Mouse (Mus musculus): Measurements from ENCODE around the gene Shisal1. TPM values are rescaled to one million over a fixed set of nuclear protein-coding genes. Genes with fewer than 3 reads are reported as not detected.

The Shisal1 gene
- polyA plus RNA-seq, 1 experiment from 2014 or later, result 4.2 TPM

DNA sequence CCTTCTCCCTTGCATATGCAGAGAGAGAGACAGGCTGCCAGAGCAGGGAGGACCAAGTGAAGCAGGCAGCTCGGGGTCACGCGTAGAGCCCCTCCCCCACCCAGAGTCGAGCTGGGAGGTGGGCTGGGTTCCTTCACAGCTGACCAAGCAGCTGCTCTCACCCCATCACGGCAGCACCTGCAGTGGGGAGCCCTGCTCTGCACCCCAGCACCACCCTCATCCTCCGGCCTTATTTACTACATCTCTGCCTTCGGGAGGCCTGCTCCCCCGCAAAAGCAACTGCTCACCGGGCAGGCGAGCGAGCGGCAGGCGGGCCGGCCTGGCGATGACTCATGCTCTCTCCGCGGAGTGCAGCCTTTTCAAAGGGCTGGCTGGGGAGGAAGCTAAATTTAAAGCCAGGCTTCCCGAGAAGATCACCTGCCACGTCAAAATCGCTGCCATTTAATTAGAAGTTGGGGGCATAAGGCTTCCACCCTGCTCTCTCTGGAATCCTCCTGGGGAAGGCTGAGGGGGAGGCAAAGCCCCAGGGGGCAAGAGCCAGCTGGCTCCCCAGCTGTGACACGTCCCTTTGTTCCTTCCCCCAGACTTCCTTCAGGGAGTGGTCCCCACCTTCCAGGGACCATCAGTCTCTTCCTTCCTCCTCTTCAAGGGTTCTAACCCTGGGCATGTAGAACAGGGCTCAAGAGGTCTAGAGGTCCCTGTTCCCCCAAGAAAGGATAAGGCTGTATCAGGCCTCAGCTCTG lies 3.7 kb upstream of the Shisal1 start:
- 3% methylated on average over 21 of the region's 21 CpGs for WGBS
- no peak overlapping the region for H3K27ac ChIP-seq

GRCm38 (mm10) chr15:84445812-84446716 lies 833 bp downstream of the Shisal1 start:
- H3K36me3 ChIP-seq, result no peaks in the 10 kb centered on the region
- peaks cover 26% of the 10 kb centered on the region for H3K4me1 ChIP-seq
- H3K9me3 ChIP-seq, result no peaks in the 10 kb centered on the region
- peak overlapping the region; percentile 55 for H3K4me3 ChIP-seq
- peaks cover 80% of the 10 kb centered on the region for H3K27me3 ChIP-seq
- H3K4me2 ChIP-seq (replicated peaks), result peak overlapping the region; percentile 99
- peak overlapping the region; percentile 72 for H3K9ac ChIP-seq
- no peak overlapping the region for H3K27ac ChIP-seq
- no peak for ATAC-seq (ENCODE audit: insufficient number of reproducible peaks, insufficient read depth, low FRiP score, low TSS enrichment)
- under 1% methylated on average over 72 of the region's 99 CpGs for WGBS

More for the DNA sequence above, 3.7 kb upstream of the Shisal1 start:
- Histone ChIP-seq H3K4me3 (no peak overlapping the region), H3K9ac (no peak overlapping the region), H3K4me1 (peaks cover 13% of the 10 kb centered on the region), H3K9me3 (no peaks in the 10 kb centered on the region), H3K27me3 (peaks cover 53% of the 10 kb centered on the region), H3K36me3 (no peaks in the 10 kb centered on the region), H3K4me2 (replicated peaks) (peak overlapping the region; percentile 42)
- peak; percentile 17; the same call in 1 of the 2 replicates for ATAC-seq (ENCODE audit: insufficient number of reproducible peaks, insufficient read depth, low FRiP score, low TSS enrichment)

DNA sequence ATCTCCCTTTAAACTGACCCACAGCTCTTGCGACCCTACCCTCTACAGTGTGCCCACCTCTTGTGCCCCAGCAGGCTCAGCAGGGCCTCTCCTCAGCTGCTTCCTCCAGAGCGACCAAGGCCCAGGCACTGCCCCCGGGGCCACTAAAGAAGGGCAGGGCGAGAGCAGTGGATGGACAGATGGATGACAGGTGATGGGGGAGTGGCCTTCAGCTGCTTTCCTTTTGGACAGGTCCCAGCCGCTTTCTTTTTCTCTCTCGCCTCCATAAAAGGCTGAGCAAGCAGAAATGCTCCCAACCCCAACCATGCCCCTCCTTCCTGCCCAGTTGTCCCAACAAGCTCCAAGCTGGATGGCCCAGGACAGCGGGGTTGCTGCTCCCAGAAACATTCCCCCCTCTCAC lies 2.7 kb downstream of the Shisal1 start:
- no peak for ATAC-seq (ENCODE audit: insufficient number of reproducible peaks, insufficient read depth, low FRiP score, low TSS enrichment)
- no peak overlapping the region for H3K9ac ChIP-seq
- peaks cover 70% of the 10 kb centered on the region for H3K27me3 ChIP-seq
- no peaks in the 10 kb centered on the region for H3K9me3 ChIP-seq
- H3K4me2 ChIP-seq (replicated peaks), result no peak overlapping the region
- no peak overlapping the region for H3K4me3 ChIP-seq
- WGBS, result 29% methylated on average over 7 of the region's 7 CpGs
- no peak overlapping the region for H3K27ac ChIP-seq
- H3K4me1 ChIP-seq, result peaks cover 18% of the 10 kb centered on the region; the same call in 1 of the 2 replicates
- no peaks in the 10 kb centered on the region for H3K36me3 ChIP-seq

DNA sequence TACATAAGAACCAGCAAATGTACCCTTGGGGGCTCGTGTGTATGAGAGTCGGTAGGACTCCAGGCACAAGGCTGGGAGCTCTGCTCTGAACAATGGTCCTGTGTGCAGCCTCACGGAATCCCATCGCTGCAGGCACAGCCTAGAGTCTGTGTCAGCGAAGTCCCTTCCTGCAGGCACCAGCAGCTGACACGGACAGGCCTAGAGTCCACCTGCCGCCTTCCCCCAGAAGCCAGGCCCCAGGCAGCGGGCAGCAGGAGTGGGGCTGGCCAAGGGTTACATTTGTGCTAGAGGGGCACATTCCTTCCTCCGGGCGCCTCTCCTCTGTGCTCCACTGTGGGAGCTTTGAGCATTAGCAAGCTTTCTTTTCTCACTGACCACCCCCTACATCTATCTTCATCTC lies 3.3 kb downstream of the Shisal1 start:
- Histone ChIP-seq H3K4me2 (replicated peaks) (no peak overlapping the region), H3K4me1 (peaks cover 18% of the 10 kb centered on the region; the same call in 1 of the 2 replicates), H3K27ac (no peak overlapping the region), H3K27me3 (peaks cover 64% of the 10 kb centered on the region), H3K4me3 (no peak overlapping the region), H3K9ac (no peak overlapping the region), H3K9me3 (no peaks in the 10 kb centered on the region), H3K36me3 (no peaks in the 10 kb centered on the region)
- ATAC-seq (ENCODE audit: insufficient number of reproducible peaks, insufficient read depth, low FRiP score, low TSS enrichment), result no peak
- 34% methylated on average over 10 of the region's 10 CpGs for WGBS

DNA sequence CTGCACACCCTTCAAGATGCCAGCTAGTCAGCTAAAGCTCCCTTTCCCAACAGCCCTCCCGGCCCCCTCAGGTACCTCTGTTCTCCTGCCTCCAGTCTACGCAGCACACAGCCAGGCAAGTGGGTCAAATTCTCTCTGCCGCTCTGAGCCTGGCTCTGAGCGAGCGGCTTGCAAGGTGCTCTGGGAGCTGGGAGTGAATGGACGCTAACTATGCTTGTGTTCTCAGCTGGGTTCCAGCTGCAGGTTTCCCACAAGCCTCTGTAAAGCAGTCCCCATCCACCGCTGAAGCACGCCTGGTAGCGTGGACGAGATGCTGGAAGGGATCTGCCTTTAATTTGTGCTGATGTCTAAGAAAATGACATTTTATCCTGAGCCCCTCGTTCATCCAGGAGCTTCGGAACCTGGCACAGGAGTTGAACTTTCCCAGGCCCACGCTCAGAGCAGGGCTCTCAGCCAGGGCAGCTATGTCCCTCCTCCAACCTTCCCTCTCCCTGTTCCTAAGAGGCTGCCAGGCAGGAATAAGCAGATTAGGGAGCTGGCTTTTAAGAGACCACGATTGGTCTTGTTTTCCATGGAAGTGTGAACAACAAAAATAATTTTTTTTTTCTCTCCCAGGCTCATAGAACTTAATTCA lies 5.1 kb downstream of the Shisal1 start:
- no peaks in the 10 kb centered on the region for H3K36me3 ChIP-seq
- H3K4me2 ChIP-seq (replicated peaks), result no peak overlapping the region
- H3K27ac ChIP-seq, result no peak overlapping the region
- H3K9me3 ChIP-seq, result no peaks in the 10 kb centered on the region
- no peak overlapping the region for H3K4me3 ChIP-seq
- ATAC-seq (ENCODE audit: insufficient number of reproducible peaks, insufficient read depth, low FRiP score, low TSS enrichment), result no peak
- no peak overlapping the region for H3K9ac ChIP-seq
- peaks cover 46% of the 10 kb centered on the region for H3K27me3 ChIP-seq
- 21% methylated on average over 14 of the region's 14 CpGs for WGBS
- peaks cover 17% of the 10 kb centered on the region; the same call in 1 of the 2 replicates for H3K4me1 ChIP-seq

DNA sequence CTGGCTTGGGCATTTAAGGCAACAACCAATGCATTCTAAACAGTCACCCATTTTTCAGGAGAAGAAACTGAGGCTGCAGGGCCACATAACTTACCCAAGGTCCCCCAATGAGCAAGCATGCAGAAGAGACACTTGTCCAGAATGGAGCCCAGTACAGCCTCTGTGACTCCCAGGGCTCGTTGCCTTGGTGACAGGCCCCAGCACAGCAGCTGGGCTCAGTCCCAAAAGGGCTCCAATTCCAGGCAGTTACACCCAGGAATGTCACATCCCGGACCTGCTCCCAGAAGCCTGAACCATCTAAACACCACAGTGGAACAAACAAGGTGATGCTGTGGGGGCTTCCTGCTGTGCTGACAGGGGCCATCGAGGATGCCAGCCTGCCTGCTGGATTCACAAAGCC lies 6.1 kb downstream of the Shisal1 start:
- H3K4me1 ChIP-seq, result peaks cover 15% of the 10 kb centered on the region; the same call in 1 of the 2 replicates

GRCm38 (mm10) chr15:84433586-84434185 lies 13.2 kb downstream of the Shisal1 start:
- WGBS, result 68% methylated on average over 10 of the region's 10 CpGs
- H3K27me3 ChIP-seq, result no peaks in the 10 kb centered on the region
- no peaks in the 10 kb centered on the region for H3K9me3 ChIP-seq
- H3K27ac ChIP-seq, result no peak overlapping the region
- no peak for ATAC-seq (ENCODE audit: insufficient number of reproducible peaks, insufficient read depth, low FRiP score, low TSS enrichment)
- H3K36me3 ChIP-seq, result no peaks in the 10 kb centered on the region
- H3K4me3 ChIP-seq, result no peak overlapping the region
- no peak overlapping the region for H3K4me2 ChIP-seq (replicated peaks)
- no peaks in the 10 kb centered on the region for H3K4me1 ChIP-seq
- H3K9ac ChIP-seq, result no peak overlapping the region

More for the DNA sequence above, 6.1 kb downstream of the Shisal1 start:
- 41% methylated on average over 3 of the region's 3 CpGs for WGBS
- Histone ChIP-seq H3K27ac (no peak overlapping the region), H3K4me2 (replicated peaks) (no peak overlapping the region), H3K27me3 (peaks cover 39% of the 10 kb centered on the region), H3K4me3 (no peak overlapping the region), H3K9me3 (no peaks in the 10 kb centered on the region), H3K36me3 (no peaks in the 10 kb centered on the region), H3K9ac (no peak overlapping the region)
- ATAC-seq (ENCODE audit: insufficient number of reproducible peaks, insufficient read depth, low FRiP score, low TSS enrichment), result no peak

DNA sequence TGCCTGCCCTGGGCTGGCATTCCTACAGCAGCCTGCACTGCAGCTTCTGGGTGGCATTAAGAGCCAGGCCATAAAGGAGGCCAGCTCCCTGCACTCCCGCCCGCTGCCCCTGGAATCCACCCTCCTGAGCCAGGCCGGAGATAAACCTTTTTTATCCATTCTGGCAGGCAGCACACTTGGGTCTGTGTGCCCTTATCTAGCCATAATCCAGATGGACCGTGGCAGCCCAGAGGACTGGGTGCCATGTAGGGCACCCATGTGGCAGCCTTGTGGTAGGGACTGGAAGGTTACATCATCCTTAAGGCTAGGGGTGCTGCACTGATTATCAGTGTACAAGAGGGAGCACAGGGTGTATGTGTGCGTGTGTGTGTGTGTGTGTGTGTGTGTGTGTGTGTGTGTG lies 16.4 kb downstream of the Shisal1 start:
- H3K4me3 ChIP-seq, result no peak overlapping the region
- H3K9ac ChIP-seq, result no peak overlapping the region
- no peak overlapping the region for H3K27ac ChIP-seq
- no peaks in the 10 kb centered on the region for H3K4me1 ChIP-seq
- WGBS, result 84% methylated on average over 5 of the region's 5 CpGs
- H3K9me3 ChIP-seq, result no peaks in the 10 kb centered on the region
- no peaks in the 10 kb centered on the region for H3K36me3 ChIP-seq
- ATAC-seq (ENCODE audit: insufficient number of reproducible peaks, insufficient read depth, low FRiP score, low TSS enrichment), result no peak
- H3K4me2 ChIP-seq (replicated peaks), result no peak overlapping the region
- H3K27me3 ChIP-seq, result no peaks in the 10 kb centered on the region

DNA sequence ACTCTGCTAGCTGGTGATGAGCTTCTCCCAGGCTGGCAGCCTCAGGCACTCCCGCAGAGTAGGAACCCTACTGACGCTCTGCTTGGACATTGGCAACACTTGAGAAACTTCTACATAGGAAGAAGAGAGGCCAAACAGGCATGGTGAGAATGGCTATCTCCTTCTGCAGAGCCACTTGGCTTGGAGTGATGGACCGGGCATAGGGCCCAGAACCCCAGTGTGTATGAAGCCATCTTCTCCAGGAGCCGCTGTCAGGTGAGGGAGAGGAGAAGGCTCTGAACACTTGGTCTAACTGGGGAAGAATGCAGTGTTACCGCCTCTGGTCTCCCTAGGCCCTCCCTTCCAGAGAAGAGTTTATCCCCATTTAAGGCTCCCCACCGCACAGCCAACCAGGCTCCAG lies 19.3 kb downstream of the Shisal1 start:
- H3K9me3 ChIP-seq, result no peaks in the 10 kb centered on the region
- ATAC-seq (ENCODE audit: insufficient number of reproducible peaks, insufficient read depth, low FRiP score, low TSS enrichment), result no peak
- H3K27ac ChIP-seq, result no peak overlapping the region
- H3K4me3 ChIP-seq, result no peak overlapping the region
- no peak overlapping the region for H3K9ac ChIP-seq
- H3K4me2 ChIP-seq (replicated peaks), result no peak overlapping the region
- no peaks in the 10 kb centered on the region for H3K36me3 ChIP-seq
- H3K27me3 ChIP-seq, result peaks cover 4% of the 10 kb centered on the region; the same call in 1 of the 2 replicates
- no peaks in the 10 kb centered on the region for H3K4me1 ChIP-seq
- WGBS, result 92% methylated on average over 6 of the region's 6 CpGs

GRCm38 (mm10) chr15:84425733-84426132 lies 21.2 kb downstream of the Shisal1 start:
- H3K4me1 ChIP-seq, result peaks cover 6% of the 10 kb centered on the region
- no peak for ATAC-seq (ENCODE audit: insufficient number of reproducible peaks, insufficient read depth, low FRiP score, low TSS enrichment)
- H3K4me2 ChIP-seq (replicated peaks), result no peak overlapping the region
- H3K4me3 ChIP-seq, result no peak overlapping the region
- H3K9ac ChIP-seq, result no peak overlapping the region
- no peaks in the 10 kb centered on the region for H3K9me3 ChIP-seq
- 94% methylated on average over 5 of the region's 5 CpGs for WGBS
- H3K36me3 ChIP-seq, result no peaks in the 10 kb centered on the region
- peaks cover 5% of the 10 kb centered on the region; the same call in 1 of the 2 replicates for H3K27me3 ChIP-seq
- H3K27ac ChIP-seq, result no peak overlapping the region

- peaks cover 11% of the 10 kb centered on the region for H3K4me1 ChIP-seq
- no peak overlapping the region for H3K4me2 ChIP-seq (replicated peaks)
- WGBS, result 78% methylated on average over 5 of the region's 5 CpGs
- H3K27ac ChIP-seq, result no peak overlapping the region
- H3K36me3 ChIP-seq, result no peaks in the 10 kb centered on the region
- peaks cover 17% of the 10 kb centered on the region; the same call in 1 of the 2 replicates for H3K27me3 ChIP-seq
- H3K9me3 ChIP-seq, result no peaks in the 10 kb centered on the region
- no peak for ATAC-seq (ENCODE audit: insufficient number of reproducible peaks, insufficient read depth, low FRiP score, low TSS enrichment)
- no peak overlapping the region for H3K4me3 ChIP-seq
- H3K9ac ChIP-seq, result no peak overlapping the region
Measured at GRCm38 (mm10) chr15:84423781-84424180, 23.1 kb downstream of the Shisal1 start.

All from embryonic facial prominence, embryonic 12.5 days (tissue).